Mouse (Mus musculus) midbrain, embryonic 12.5 days (tissue): Measurements from ENCODE around the gene Kmt2b. TPM values are rescaled to one million over a fixed set of nuclear protein-coding genes. Genes with fewer than 3 reads are reported as not detected.

ENCODE experiments used
- ATAC-seq: fragments of 200-750 bp; cut with Nextera tagmentation; 2 replicates; pipeline ENCODE4 v1.8.0; 2017; ENCODE audit warnings: low read depth, moderate TSS enrichment, moderate library complexity; ENCODE audit not compliant: low FRiP score
- H3K27ac ChIP-seq: fragments of 300-500 bp; sonication (generic); replicated peaks from 2 replicates; pipeline ENCODE4 v1.5.1; 2016; ENCODE audit warnings: mild to moderate bottlenecking
- H3K27me3 ChIP-seq: fragments of 300-500 bp; sonication (generic); 2 replicates; pipeline ENCODE4 v1.6.1; 2016; ENCODE audit warnings: mild to moderate bottlenecking
- H3K36me3 ChIP-seq: fragments of 300-500 bp; sonication (generic); 2 replicates; pipeline ENCODE4 v1.6.1; 2016
- H3K4me1 ChIP-seq: fragments of 300-500 bp; sonication (generic); 2 replicates; pipeline ENCODE4 v1.6.1; 2016
- H3K4me2 ChIP-seq: fragments of 300-500 bp; sonication (generic); replicated peaks from 2 replicates; pipeline ENCODE4 v1.6.1; 2016; ENCODE audit warnings: mild to moderate bottlenecking, moderate library complexity
- H3K4me3 ChIP-seq: fragments of 300-500 bp; sonication (generic); 2 replicates; pipeline ENCODE4 v1.5.1; 2016; ENCODE audit warnings: mild to moderate bottlenecking
- H3K9ac ChIP-seq: fragments of 300-500 bp; sonication (generic); replicated peaks from 2 replicates; pipeline ENCODE4 v1.6.1; 2016; ENCODE audit warnings: mild to moderate bottlenecking, moderate library complexity
- H3K9me3 ChIP-seq: fragments of 300-500 bp; sonication (generic); 2 replicates; pipeline ENCODE4 v1.6.1; 2016; ENCODE audit warnings: mild to moderate bottlenecking
- WGBS: fragments of 180-500 bp; shearing (Covaris S2); methylation state at CpG from one replicate; pipeline ENCODE4 v1.1.7; 2016; 5-methylcytosine and 5-hydroxymethylcytosine counted together
- polyA plus RNA-seq: library from polyadenylated mRNA; unstranded; fragments of >200 nt; fragmentation: Nextera tagmentation; extraction: Ambion mirVana; gene quantifications from 2 replicates; pipeline ENCODE4 v1.2.1, GENCODE M21; 2016

Gene Kmt2b
- polyA plus RNA-seq, 1 experiment from 2014 or later: 13.6 TPM

GRCm38 (mm10) chr7:30550603-30551002 lies 37.9 kb downstream of the Kmt2b start:
- H3K4me3 ChIP-seq: no peak overlapping the region
- no peaks in the 10 kb centered on the region for H3K9me3 ChIP-seq
- no peak overlapping the region for H3K9ac ChIP-seq
- ATAC-seq: no peak
- peaks cover 10% of the 10 kb centered on the region; the same call in 1 of the 2 replicates for H3K27me3 ChIP-seq
- H3K27ac ChIP-seq: no peak overlapping the region
- no peak overlapping the region for H3K4me2 ChIP-seq
- WGBS: 100% methylated on average over 1 of the region's 1 CpGs
- peaks cover 16% of the 10 kb centered on the region for H3K4me1 ChIP-seq
- peaks cover 40% of the 10 kb centered on the region for H3K36me3 ChIP-seq

- Histone ChIP-seq H3K4me3 (no peak overlapping the region), H3K9me3 (no peaks in the 10 kb centered on the region), H3K4me1 (peaks cover 16% of the 10 kb centered on the region), H3K4me2 (no peak overlapping the region), H3K36me3 (peaks cover 33% of the 10 kb centered on the region; the same call in 1 of the 2 replicates), H3K27me3 (peaks cover 10% of the 10 kb centered on the region; the same call in 1 of the 2 replicates), H3K9ac (no peak overlapping the region), H3K27ac (no peak overlapping the region)
- no peak for ATAC-seq
- WGBS: 93% methylated on average over 2 of the region's 2 CpGs
These were observed 38.6 kb downstream of the Kmt2b start for GRCm38 (mm10) chr7:30549880-30550279.

- Histone ChIP-seq H3K4me1 (no peaks in the 10 kb centered on the region), H3K4me3 (no peak overlapping the region), H3K36me3 (peaks cover 63% of the 10 kb centered on the region), H3K9me3 (no peaks in the 10 kb centered on the region), H3K4me2 (no peak overlapping the region), H3K27ac (no peak overlapping the region), H3K9ac (no peak overlapping the region; the same call in 1 of the 2 replicates), H3K27me3 (no peaks in the 10 kb centered on the region)
- WGBS: 96% methylated on average over 2 of the region's 2 CpGs
- no peak for ATAC-seq
These were observed 44.2 kb downstream of the Kmt2b start for GRCm38 (mm10) chr7:30544327-30544726.

GRCm38 (mm10) chr7:30540572-30540971 lies 48.0 kb downstream of the Kmt2b start:
- H3K9me3 ChIP-seq: no peaks in the 10 kb centered on the region
- no peaks in the 10 kb centered on the region for H3K27me3 ChIP-seq
- WGBS: 89% methylated on average over 7 of the region's 7 CpGs
- peaks cover 5% of the 10 kb centered on the region for H3K4me1 ChIP-seq
- no peak overlapping the region for H3K27ac ChIP-seq
- ATAC-seq: no peak
- H3K4me3 ChIP-seq: no peak overlapping the region
- H3K4me2 ChIP-seq: no peak overlapping the region
- H3K9ac ChIP-seq: no peak overlapping the region
- peaks cover 50% of the 10 kb centered on the region for H3K36me3 ChIP-seq

GRCm38 (mm10) chr7:30534633-30535577 lies 53.6 kb downstream of the Kmt2b start, which contains the start of gene Arhgap33:
Arhgap33 (minus strand) TSS chr7:30535060.
- peak within 1 kb of the TSS; percentile 91 for H3K9ac ChIP-seq
- peak; percentile 91 for ATAC-seq
- under 1% methylated on average over 76 of the region's 84 CpGs for WGBS
- peak within 1 kb of the TSS; percentile 88 for H3K27ac ChIP-seq
- peak within 1 kb of the TSS; percentile 82 for H3K4me3 ChIP-seq
- H3K9me3 ChIP-seq: no peaks in the 10 kb centered on the region
- peaks cover 47% of the 10 kb centered on the region for H3K36me3 ChIP-seq
- H3K27me3 ChIP-seq: no peaks in the 10 kb centered on the region
- H3K4me2 ChIP-seq: peak within 1 kb of the TSS; percentile 79
- peaks cover 35% of the 10 kb centered on the region for H3K4me1 ChIP-seq

GRCm38 (mm10) chr7:30533941-30534632 lies 54.4 kb downstream of the Kmt2b start:
- Histone ChIP-seq H3K4me2 (peak overlapping the region; percentile 79), H3K4me3 (peak overlapping the region; percentile 82), H3K27me3 (no peaks in the 10 kb centered on the region), H3K9me3 (no peaks in the 10 kb centered on the region), H3K27ac (peak overlapping the region; percentile 88), H3K9ac (peak overlapping the region; percentile 91), H3K36me3 (peaks cover 48% of the 10 kb centered on the region), H3K4me1 (peaks cover 35% of the 10 kb centered on the region)
- ATAC-seq: peak; percentile 29
- WGBS: 5% methylated on average over 26 of the region's 26 CpGs

GRCm38 (mm10) chr7:30532931-30533330 lies 55.6 kb downstream of the Kmt2b start:
- H3K9ac ChIP-seq: peak overlapping the region; percentile 91
- H3K9me3 ChIP-seq: no peaks in the 10 kb centered on the region
- peaks cover 35% of the 10 kb centered on the region for H3K4me1 ChIP-seq
- H3K27ac ChIP-seq: 0 out of 2 replicates have a peak overlapping the region, but pooled peaks have one; percentile 35
- H3K4me3 ChIP-seq: peak overlapping the region; percentile 82
- H3K27me3 ChIP-seq: no peaks in the 10 kb centered on the region
- H3K4me2 ChIP-seq: peak overlapping the region; percentile 79
- no peak for ATAC-seq
- H3K36me3 ChIP-seq: peaks cover 51% of the 10 kb centered on the region
- WGBS: 11% methylated on average over 8 of the region's 8 CpGs

GRCm38 (mm10) chr7:30531291-30531815 lies 57.2 kb downstream of the Kmt2b start:
- Histone ChIP-seq H3K36me3 (peaks cover 66% of the 10 kb centered on the region), H3K9ac (peak overlapping the region; percentile 41; the same call in 1 of the 2 replicates), H3K4me1 (peaks cover 41% of the 10 kb centered on the region), H3K4me2 (peak overlapping the region; percentile 79; the same call in 1 of the 2 replicates), H3K27me3 (no peaks in the 10 kb centered on the region), H3K27ac (no peak overlapping the region), H3K4me3 (0 out of 2 replicates have a peak overlapping the region, but pooled peaks have one; percentile 17), H3K9me3 (no peaks in the 10 kb centered on the region)
- ATAC-seq: no peak
- WGBS: 86% methylated on average over 9 of the region's 9 CpGs

GRCm38 (mm10) chr7:30526981-30527380 lies 61.5 kb downstream of the Kmt2b start:
- ATAC-seq: no peak
- WGBS: 90% methylated on average over 14 of the region's 14 CpGs
- Histone ChIP-seq H3K9ac (peak overlapping the region; percentile 24; the same call in 1 of the 2 replicates), H3K27me3 (no peaks in the 10 kb centered on the region), H3K27ac (no peak overlapping the region), H3K4me2 (no peak overlapping the region), H3K4me3 (no peak overlapping the region), H3K4me1 (peaks cover 19% of the 10 kb centered on the region), H3K36me3 (peaks cover 100% of the 10 kb centered on the region), H3K9me3 (no peaks in the 10 kb centered on the region)

GRCm38 (mm10) chr7:30526399-30526798 lies 62.1 kb downstream of the Kmt2b start:
- H3K27me3 ChIP-seq: no peaks in the 10 kb centered on the region
- H3K27ac ChIP-seq: no peak overlapping the region
- H3K4me3 ChIP-seq: no peak overlapping the region
- H3K9me3 ChIP-seq: no peaks in the 10 kb centered on the region
- 0 out of 2 replicates have a peak overlapping the region, but pooled peaks have one; percentile 24 for H3K9ac ChIP-seq
- H3K4me2 ChIP-seq: no peak overlapping the region
- peaks cover 94% of the 10 kb centered on the region for H3K36me3 ChIP-seq
- peaks cover 14% of the 10 kb centered on the region for H3K4me1 ChIP-seq
- WGBS: 21% methylated on average over 17 of the region's 17 CpGs
- ATAC-seq: no peak

- H3K36me3 ChIP-seq: peaks cover 90% of the 10 kb centered on the region
These were observed 62.6 kb downstream of the Kmt2b start for GRCm38 (mm10) chr7:30525954-30526353.

More at GRCm38 (mm10) chr7:30525954-30526353, 62.6 kb downstream of the Kmt2b start:
- no peaks in the 10 kb centered on the region for H3K27me3 ChIP-seq
- 31% methylated on average over 10 of the region's 10 CpGs for WGBS
- H3K4me1 ChIP-seq: peaks cover 10% of the 10 kb centered on the region; the same call in 1 of the 2 replicates
- no peak overlapping the region for H3K4me3 ChIP-seq
- no peak overlapping the region for H3K9ac ChIP-seq
- no peak for ATAC-seq
- no peaks in the 10 kb centered on the region for H3K9me3 ChIP-seq
- no peak overlapping the region for H3K4me2 ChIP-seq
- no peak overlapping the region for H3K27ac ChIP-seq
